Mouse (Mus musculus): ENCODE measurements at regions not wholly inside any gene's neighbourhood (a gene's known extent, or its start where the extent isn't known, plus 50 kb on each side); places are given as distances from the start of the nearest gene placed in this dataset.

GRCm38 (mm10) chr16:91156506-91156905 is 61.6 kb upstream of the 4932438H23Rik start:
- in situ Hi-C loops (cut with MboI, MseI) = no loop called here

- in situ Hi-C loops (cut with MboI, MseI) = loop anchor here (10.0 kb wide), 1 partner anchor 1354 kb away; no protein-coding TSS in a partner anchor
Measured at GRCm38 (mm10) chr16:91160679-91161078, 64.6 kb upstream of the Olig2 start.

- in situ Hi-C loops (cut with MboI, MseI) = loop anchor here (10.0 kb wide), 1 partner anchor 1353 kb away; no protein-coding TSS in a partner anchor
Measured at GRCm38 (mm10) chr16:91161616-91162015, 63.6 kb upstream of the Olig2 start.

GRCm38 (mm10) chr16:91162381-91162780 is 62.9 kb upstream of the Olig2 start:
- in situ Hi-C loops (cut with MboI, MseI) = loop anchor here (10.0 kb wide), 1 partner anchor 1352 kb away; no protein-coding TSS in a partner anchor

- in situ Hi-C loops (cut with MboI, MseI) = loop anchor here (10.0 kb wide), 1 partner anchor 1349 kb away; no protein-coding TSS in a partner anchor
Measured at GRCm38 (mm10) chr16:91165906-91166305, 59.4 kb upstream of the Olig2 start.

DNA sequence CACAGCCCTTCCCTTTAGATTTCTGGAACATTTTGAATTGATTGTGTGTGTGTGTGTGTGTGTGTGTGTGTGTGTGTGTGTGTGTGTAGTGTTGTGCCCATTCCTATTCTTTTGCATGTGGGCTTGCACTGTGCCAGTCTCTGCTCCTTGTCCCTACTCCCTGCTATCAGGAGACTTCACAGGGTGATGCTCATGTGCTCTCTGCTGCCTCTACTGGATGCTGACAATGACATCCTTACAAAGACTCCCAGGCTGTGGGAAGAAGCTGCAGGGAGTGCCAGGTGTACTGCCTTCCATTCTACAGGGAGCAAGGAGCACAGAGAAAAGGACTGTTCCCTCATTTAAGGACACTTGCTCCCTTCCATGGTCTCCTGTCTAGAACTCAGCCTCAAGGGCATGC is 58.4 kb upstream of the Olig2 start:
- in situ Hi-C loops (cut with MboI, MseI) = loop anchor here (10.0 kb wide), 1 partner anchor 1348 kb away; no protein-coding TSS in a partner anchor

DNA sequence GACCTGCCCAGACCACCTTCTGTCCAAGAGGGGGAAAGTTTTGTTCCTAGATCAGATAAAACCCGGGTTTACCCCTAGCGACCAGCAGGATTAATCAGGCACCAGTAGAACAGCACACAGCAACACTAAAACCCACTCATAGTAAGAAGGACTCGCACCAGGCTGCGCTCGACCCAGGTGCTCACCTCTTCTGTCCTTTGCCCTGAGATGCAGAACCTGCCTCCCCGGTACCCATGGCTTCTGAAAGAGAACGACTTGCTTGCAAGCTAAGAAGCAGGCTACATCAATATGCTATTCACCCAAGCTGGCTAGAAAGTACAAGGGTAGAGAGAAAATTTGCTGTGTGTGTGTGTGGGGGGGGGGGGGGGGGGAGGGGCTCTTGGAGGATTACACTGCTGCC is 56.9 kb upstream of the Olig2 start:
- in situ Hi-C loops (cut with MboI, MseI) = loop anchor here (10.0 kb wide), 1 partner anchor 1346 kb away; no protein-coding TSS in a partner anchor

- in situ Hi-C loops (cut with MboI, MseI) = loop anchor here (10.0 kb wide), 1 partner anchor 1345 kb away; no protein-coding TSS in a partner anchor
Measured at GRCm38 (mm10) chr16:91169829-91170228, 55.4 kb upstream of the Olig2 start.

- in situ Hi-C loops (cut with MboI, MseI) = no loop called here
Measured at GRCm38 (mm10) chr16:91171911-91172440, 53.3 kb upstream of the Olig2 start.

DNA sequence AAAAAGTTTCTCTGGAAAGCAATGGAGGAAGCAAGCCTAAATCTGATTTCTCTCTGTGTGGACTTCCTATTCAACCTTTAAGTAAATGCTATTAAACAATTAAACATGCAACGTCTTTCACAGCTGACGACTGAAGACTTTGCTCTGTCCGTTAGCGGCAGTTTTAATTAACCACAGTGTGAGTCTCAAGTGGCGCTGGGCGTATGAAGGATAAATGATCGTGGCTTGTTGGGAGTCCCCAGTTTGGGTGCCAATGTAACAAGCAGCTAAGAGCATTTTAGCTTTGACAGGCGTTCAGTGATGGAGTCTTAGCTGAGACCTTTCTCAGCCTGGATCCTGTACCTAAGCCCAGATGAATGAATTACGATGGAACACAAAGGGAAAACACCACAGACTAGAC is 52.7 kb upstream of the Olig2 start:
- in situ Hi-C loops (cut with MboI, MseI) = no loop called here

- in situ Hi-C loops (cut with MboI, MseI) = no loop called here
Measured at GRCm38 (mm10) chr16:91173241-91173640, 52.0 kb upstream of the Olig2 start.

DNA sequence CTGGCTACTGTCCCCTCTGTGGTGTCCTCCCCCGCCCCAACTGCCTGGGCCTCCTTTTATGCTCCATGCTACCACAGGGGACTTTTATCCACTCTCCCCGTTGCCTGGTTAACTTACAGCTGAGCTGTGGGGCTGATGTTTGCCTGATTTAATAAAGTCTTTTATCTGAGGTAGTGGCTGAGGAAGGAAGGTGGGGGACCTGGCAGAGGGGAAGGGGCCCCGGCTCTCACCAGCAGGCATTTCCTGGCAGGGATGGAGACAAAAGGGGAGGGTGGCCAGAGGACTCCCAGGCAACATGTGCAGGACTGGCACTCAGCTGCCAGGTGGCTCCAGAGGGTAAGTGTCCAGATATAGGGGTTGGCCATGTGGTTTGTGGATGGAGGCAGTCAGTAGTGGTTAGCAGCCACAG is 51.4 kb upstream of the Olig2 start:
- in situ Hi-C loops (cut with MboI, MseI) = no loop called here

DNA sequence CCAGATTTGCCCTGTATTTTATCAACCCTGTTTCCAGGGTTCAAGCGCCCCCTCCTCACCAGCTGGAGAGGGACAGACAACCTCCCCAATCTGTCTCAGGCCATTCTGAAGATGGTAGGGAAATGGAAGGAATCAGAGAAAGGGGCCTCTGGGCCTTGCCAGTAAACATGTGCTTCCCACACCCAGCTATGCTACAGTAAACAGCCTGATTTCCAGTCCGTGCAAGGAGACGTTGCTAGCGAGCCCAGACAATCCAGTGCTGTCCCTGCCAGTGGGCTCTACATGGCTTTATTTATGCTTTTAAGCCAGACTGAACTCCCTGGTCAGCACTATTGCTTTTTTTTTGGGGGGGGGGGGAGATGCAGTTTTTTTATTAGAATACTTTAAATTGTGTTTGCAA is 50.9 kb upstream of the Olig2 start:
- in situ Hi-C loops (cut with MboI, MseI) = no loop called here

Measured in regulatory T cell (primary cell).